Mouse (Mus musculus): Measurements from ENCODE around the gene Ncoa6. TPM values are rescaled to one million over a fixed set of nuclear protein-coding genes. Genes with fewer than 3 reads are reported as not detected.

Ncoa6 gene
- total RNA-seq, 2 experiments from 2014 or later: 60.9 to 63.3 TPM

DNA sequence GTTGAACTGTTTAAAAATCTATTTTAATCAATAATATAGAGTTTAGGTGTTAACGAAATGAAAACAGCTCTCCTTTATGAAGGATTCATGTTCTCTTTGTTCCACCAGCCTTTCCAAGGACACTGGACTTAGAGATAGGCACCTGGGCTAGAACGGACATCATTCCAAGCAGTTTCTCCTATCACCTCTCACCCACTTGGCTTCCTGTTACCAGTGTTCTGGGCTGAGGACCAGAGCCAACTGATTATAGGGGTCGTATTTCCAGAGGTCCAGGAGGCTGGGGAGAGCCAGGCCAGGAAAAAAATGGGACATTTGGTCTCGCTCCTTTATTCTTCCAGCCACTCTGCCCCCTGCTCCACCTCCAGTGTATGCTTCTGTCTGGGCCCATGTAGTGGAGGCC is 101.2 kb downstream of the Ncoa6 start:
- DNase-seq (ENCODE audit: low spot score in 2 of 2): no peak

DNA sequence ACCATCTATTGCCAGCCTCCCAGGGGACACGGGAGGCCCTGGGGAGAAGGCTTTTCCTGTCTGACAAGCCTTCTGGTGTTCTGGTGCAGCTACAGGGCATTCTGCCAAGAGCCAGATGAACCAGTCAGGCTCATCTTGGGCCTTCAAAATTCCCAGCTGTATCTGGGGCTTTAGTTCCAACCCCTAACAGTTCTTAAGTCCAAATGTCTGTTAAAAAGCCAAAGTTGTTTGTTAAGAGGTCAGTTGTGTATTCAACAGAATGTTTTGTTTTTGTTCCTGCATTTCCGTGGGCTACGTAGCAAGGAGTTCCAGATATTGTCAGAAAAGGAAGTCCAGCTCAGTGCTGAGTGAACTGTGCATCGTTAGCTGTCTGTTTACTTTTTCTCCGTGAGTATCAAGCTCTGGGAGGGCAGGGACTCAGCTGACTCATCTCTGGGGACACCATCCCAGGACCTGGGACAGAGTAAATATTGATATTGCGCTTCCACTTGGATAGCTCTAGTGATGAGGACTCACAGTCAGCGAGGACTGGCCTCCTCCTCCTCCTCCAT is 104.3 kb downstream of the Ncoa6 start:
- DNase-seq (ENCODE audit: low spot score in 2 of 2): peak in 1 of 2 experiments; percentile 59

DNA sequence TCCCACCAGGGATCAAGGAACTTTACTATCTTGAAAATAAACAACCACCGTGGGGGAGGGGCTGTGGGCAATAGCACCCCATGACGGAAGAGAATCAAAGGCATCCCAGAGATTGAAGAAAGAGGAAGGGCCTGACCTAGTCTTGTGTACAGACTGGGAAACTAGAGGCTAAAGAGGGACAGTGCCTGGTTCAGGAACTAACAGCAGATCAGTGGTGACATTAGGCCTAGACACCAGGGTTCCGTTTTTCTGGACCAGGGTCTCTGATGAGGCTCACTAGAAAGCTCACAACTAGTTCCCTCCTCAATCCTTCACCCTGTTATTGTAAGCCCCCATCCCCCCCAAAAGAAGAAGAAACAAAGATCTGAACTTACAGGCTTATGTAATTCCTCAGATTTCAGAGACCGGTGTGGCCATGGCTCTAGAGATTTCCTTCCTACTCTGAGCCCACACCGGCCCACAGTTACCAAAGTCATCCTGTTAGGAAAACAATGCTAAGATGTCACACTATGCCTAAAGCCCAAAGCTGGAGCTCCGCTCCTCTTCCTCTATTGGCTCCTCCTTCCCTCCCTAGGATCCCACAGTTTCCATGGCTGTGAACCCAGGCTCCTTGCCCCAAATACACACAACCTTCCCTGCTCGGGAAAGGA is 105.9 kb downstream of the Ncoa6 start:
- DNase-seq (ENCODE audit: low spot score in 2 of 2): no peak

DNA sequence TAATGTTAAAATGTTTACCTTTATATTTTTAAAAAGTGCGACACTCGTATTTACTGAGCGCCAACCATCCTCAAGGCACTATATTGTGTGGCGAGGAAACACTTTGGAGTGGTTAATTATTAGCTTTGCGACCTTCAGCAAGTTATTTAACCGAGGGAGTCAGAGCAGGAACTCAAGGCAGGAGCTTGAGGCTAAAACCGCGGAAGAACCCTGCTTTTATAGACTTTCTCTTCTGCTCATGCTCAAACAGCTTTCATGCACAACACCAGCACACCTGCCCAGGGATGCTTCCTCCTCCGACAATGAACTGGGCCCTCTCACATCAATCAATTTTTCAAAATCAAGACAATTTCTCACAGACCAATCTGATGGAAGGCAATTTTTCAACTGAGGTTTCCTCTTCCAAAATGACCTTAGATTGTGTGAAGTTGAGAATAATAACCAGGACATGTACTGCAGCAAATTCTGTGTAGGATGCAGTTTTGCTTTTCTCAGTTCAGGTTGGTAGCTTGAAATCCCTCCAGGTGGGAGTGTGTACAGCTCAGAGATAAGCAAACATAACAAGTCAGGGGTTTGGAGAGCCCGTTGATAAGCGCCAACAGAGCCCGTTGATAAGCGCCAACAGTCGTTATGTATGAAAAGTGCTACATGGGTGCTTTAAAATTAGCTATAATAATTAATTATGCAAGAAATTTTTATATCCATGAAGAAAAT is 115.9 kb downstream of the Ncoa6 start:
- DNase-seq (ENCODE audit: low spot score in 2 of 2): no peak

DNA sequence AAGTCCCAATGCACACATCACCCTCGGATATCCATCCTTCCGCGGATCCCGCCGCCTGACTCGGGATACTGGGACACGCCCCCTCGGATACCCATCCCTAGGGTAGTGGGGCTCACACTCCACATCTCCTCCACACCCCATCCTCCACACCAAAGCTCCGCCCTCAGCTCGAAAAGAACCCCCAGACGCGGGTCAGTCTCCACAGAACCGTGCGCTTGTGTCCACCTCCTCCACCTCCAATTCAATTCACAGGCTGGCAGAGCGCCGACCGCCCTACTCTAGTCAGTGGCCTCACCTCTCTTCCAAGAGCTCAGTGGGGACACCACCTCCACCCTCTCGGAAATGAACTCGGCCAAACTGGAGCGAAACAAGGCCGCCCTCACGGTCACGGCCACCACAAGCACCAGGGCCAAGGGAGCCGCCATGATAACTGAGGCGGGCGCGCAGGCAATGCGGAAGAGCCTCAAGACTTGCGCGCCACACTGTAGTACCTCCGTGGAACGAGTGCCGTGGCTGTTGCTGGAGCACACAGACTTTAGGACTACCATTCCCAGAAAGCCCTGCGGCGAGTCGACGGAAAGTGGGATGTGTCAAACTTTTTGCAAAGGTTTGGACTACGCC is 116.6 kb downstream of the Ncoa6 start, which contains the start of gene Pigu:
TSS of gene Pigu (minus strand) at position 460 of the 621 bp plus-strand sequence.
- DNase-seq (ENCODE audit: low spot score in 2 of 2): peak; percentile 95 to 98

DNA sequence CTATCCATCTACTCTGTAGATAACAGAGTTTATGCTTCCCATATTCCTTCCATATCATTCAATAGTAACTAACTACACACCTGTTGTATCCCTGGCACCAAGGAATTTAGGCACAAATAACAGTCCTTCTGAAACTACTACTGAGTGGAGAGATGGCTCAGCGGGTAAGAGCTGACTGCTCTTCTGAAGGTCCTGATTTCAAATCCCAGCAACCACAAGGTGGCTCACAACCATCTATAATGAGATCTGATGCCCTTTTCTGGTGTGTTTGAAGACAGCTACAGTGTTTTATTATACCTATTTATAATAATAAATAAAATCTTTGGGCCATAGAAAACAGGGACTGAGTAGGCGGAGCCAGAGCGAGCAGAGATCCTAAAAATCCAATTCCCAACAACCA is 119.3 kb downstream of the Ncoa6 start:
- no peak for DNase-seq (ENCODE audit: low spot score in 2 of 2)

DNA sequence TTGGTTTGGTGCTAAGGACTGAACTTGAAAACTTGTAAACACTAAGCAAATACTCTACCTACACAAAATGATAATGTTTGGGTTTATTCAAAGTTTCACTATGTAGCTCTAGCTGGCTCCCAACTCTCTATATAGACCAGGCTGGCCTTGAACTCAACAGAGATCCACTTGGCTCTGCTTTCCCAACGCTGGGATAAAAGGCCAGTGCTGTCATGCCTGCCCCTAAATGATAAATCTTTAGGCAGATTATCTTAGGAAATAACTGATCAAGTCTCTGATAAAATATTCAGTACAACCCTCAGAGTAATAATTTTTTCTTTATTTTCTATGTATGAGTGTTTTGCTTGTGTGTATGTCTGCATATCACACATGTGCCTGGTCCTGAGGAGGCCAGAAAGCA is 127.0 kb downstream of the Ncoa6 start:
- DNase-seq (ENCODE audit: low spot score in 2 of 2): no peak

Small RNA genes within 50 kb of the gene (microRNA-seq; reads per million reads assigned to microRNA genes)
- 0 reads per million in 2 experiments for gene Mir695

Other genes starting within 250 kb of the Ncoa6 start
- 100 to 1,000 TPM; 299 to 308 TPM for gene Dynlrb1, start 237.4 kb downstream of the Ncoa6 start, total RNA-seq (2021)
- 100 to 1,000 TPM; 245 to 249 TPM for gene Map1lc3a, start 197.6 kb downstream of the Ncoa6 start, total RNA-seq (2021)
- 10 to 100 TPM; 27.9 to 29.8 TPM for gene Pigu, start 116.5 kb downstream of the Ncoa6 start, total RNA-seq (2021)
- gene Trp53inp2, start 92.8 kb downstream of the Ncoa6 start, total RNA-seq (2021): 100 to 1,000 TPM; 109 TPM
- gene Acss2, start 44.1 kb upstream of the Ncoa6 start, total RNA-seq (2021): 10 to 100 TPM; 57.2 to 60.6 TPM
- gene Ggt7, start 44.3 kb upstream of the Ncoa6 start, total RNA-seq (2021): 100 to 1,000 TPM; 112 to 120 TPM
- gene Gss, start 118.9 kb upstream of the Ncoa6 start, total RNA-seq (2021): 10 to 100 TPM; 23.4 to 24.7 TPM
- gene Myh7b, start 137.3 kb upstream of the Ncoa6 start, total RNA-seq (2021): 1 to 10 TPM; 3.0 to 4.9 TPM
- gene Trpc4ap, start 218.5 kb upstream of the Ncoa6 start, total RNA-seq (2021): 100 to 1,000 TPM; 163 to 168 TPM

Measured in layer of hippocampus, adult 18-20 months (tissue).